Mouse (Mus musculus) thymus, postnatal 10 days (tissue): ENCODE measurements at regions not wholly inside any gene's neighbourhood (a gene's known extent, or its start where the extent isn't known, plus 50 kb on each side); places are given as distances from the start of the nearest gene placed in this dataset.

Experiments used
- DNase-seq, 2 experiments: peaks; one replicate each; pipeline ENCODE4 v3.0.0; 2021; ENCODE audit warnings: low spot score in 2 of 2

GRCm38 (mm10) chr15:86737945-86738344 is 523.7 kb downstream of the Tbc1d22a start:
- no peak for DNase-seq

DNA sequence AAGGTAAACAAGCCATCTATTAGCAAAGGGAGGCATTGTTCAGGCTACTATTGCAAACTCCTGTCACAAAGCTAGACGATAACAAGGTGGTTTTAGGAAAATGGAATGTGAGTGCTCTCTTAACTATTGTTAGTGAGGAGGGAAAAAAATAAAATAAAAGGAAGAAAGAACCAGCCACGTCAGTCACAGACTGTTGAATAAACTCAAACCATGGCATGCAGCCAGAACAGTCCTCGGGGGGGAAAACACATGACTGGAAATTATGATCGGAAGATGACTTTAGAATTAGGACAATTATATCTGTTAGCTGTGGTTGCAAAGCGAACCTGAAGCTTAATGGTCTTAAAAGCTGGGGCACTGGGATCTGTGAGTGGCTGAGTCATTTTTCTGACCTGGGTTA is 524.1 kb downstream of the Tbc1d22a start:
- DNase-seq: no peak

DNA sequence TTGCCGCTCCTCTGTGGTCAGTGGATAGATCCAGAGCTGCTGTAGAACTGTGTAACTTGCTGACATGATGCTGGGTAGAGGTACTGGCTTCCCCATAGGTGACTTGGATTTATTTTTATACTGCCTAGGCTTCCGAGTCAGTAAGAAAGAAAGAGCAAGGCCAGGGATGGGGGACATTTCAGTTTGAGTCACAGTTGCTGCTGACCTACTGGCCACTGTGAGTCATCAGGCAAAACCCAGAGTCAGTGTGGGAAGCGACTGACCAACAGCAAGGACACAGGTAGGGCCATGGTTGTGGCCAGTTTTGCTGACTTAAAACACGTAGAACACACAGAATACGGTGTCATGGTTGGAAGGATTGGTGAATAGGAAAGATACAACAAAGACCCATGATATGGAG is 524.5 kb downstream of the Tbc1d22a start:
- no peak for DNase-seq

DNA sequence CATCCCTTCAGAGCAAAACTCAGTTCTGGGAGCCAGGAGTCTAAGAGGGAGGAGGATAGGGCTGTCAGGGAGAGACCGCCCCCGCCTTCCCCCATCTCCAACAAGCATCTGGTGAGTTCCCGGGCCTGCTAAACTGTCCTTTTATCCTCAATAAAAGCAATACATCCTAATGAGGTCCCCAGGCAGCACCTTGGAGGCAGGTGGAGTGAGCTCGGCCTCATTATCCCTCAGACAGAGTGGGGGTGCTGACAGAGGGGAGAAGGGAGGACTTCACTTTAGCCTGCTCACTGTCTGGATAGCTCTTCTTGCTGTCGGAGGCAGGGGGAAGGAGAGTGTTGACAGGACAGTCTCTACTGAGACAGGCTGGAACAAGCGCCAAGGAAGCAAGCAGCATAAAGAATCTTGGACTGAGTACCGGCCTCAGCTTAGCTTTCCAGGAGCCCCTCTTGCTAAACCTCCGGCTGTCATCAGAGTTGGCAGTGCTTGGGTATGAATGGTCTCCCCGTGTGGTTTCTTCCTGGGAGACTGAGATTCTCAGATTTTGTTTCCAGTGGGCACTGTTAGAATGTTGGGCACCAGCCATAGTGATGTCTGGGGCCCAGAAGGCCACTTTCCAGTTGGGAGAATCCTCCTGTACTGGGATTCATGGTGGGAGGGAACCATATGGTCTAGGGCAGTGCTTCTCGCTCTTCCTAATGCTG is 537.3 kb downstream of the Tbc1d22a start:
- no peak for DNase-seq

GRCm38 (mm10) chr15:86763581-86764375 is 549.5 kb downstream of the Tbc1d22a start:
- DNase-seq: no peak

GRCm38 (mm10) chr15:86767623-86768022 is 553.4 kb downstream of the Tbc1d22a start:
- DNase-seq: no peak

DNA sequence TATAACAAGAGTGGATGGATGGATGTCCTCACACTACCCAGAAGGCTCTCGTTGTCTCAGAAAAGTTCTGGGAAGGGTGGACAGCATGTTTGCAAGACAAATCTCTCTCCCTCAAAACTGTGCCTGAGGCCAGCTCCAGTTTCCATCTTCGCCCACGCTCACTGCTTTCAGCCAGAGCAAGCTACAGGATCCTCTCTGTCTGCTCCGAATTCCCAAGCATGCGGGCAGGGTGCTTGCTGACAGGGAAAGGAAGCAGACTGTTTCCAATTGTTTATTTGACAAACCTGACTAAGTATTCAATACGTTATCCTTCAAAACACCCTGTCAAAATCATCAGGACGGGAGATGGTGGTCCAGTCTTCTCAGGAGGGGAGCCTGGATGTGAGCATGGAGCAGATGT is 558.8 kb downstream of the Tbc1d22a start:
- no peak for DNase-seq

- no peak for DNase-seq
These were observed 563.7 kb downstream of the Tbc1d22a start for GRCm38 (mm10) chr15:86777998-86778397.

DNA sequence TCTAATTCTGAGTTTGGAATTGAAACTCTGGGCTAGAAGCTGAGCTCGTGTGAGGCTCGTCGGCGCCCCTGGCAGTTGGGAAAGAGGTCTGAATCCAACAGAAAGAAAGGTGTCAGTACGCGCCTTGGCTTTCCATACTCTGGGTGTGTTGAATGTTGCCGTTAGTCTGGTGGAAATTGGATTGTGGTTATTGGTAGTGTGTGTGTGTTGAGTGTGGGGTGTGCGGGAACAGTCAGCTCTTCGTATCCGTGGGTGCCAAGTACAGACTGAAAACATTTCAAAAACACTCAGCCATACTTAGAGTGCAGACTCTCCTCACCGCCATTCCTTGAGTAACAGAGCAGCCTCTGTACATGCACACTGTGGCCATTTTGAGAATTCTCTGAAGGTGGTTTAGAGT is 566.9 kb downstream of the Tbc1d22a start:
- DNase-seq: no peak

- DNase-seq: no peak
These were observed 580.5 kb downstream of the Tbc1d22a start for GRCm38 (mm10) chr15:86794716-86795115.

GRCm38 (mm10) chr15:86798474-86799178 is 584.4 kb downstream of the Tbc1d22a start:
- DNase-seq: no peak

- no peak for DNase-seq
These were observed 593.2 kb downstream of the Tbc1d22a start for GRCm38 (mm10) chr15:86807296-86808080.

- no peak for DNase-seq
These were observed 597.6 kb downstream of the Tbc1d22a start for GRCm38 (mm10) chr15:86811821-86812220.

DNA sequence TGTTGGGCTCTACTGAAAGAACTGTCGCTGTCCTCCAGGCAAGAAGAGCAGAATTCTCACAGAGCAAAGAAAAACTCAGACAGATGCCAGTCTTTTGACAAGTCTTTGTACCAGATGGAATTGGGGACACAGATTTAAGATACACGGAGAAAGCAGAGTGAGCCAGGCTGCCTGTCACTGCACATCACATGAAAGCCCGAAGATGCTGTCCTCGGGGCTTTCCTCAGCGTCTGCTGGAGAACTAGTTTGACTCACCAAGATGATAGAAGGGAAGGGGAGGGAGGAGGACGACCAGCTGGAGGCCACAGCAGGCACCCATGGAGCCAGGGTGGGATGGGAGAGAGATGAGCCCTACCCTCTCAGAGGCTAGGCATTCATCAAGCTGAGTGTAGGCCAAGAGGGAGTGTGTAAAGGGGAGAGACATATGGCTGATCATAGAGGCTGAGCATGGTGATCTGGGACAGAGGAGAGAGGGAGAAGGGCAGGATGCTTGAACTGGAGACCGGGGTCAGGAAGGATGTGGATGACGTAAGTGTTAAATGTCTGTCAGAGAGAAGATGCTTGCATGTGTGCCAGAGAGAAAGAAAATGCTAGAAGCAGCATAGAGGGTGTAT is 600.7 kb downstream of the Tbc1d22a start:
- no peak for DNase-seq

DNA sequence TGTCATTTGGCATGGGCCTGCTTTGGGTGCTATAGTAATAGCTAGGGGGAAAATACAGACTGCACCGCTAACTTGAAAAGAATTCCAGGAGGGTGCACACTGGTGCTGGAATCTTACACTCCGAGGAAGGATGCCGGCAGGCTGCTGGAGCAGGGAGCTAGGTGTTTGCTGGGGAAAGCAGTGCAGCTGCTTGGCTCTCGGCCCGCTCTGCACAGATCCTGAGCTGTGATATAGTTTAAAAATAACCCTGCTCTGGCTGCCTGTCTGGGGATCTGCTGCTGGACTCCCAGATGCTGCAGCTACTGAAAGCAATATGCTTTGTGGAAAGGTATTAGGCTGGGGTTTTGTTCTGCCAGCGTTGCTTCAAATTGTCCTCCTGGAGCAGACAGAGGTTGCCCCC is 621.7 kb downstream of the Tbc1d22a start:
- DNase-seq: no peak

- DNase-seq: no peak
These were observed 638.1 kb downstream of the Tbc1d22a start for GRCm38 (mm10) chr15:86852161-86852870.

DNA sequence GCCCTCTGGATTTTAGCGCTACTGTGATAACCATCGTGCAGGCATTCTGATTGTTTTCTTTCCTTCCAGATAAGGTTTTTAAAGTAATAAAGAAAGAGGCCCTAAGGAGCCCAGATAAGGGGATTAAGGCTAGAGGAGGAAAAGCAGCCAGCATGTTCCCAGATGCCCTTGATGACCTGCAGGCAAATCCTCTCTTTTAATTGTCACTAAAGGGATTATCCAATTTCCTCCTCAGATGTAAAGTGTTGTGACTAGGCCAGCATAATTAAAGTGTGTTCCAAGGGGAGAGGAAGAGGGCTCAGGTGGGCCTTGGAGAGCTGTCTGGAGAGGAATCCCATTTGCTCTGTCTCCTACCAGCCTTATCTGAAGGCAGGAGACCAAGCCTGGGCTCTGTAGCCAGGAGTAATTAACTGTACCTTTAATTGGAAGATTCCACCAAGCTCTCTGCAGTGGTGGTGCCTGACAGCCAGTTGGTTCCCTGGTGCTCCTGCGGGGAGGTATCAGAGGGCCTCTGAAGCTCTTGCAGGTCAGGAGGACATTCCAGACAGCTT is 644.2 kb downstream of the Tbc1d22a start:
- DNase-seq: no peak

DNA sequence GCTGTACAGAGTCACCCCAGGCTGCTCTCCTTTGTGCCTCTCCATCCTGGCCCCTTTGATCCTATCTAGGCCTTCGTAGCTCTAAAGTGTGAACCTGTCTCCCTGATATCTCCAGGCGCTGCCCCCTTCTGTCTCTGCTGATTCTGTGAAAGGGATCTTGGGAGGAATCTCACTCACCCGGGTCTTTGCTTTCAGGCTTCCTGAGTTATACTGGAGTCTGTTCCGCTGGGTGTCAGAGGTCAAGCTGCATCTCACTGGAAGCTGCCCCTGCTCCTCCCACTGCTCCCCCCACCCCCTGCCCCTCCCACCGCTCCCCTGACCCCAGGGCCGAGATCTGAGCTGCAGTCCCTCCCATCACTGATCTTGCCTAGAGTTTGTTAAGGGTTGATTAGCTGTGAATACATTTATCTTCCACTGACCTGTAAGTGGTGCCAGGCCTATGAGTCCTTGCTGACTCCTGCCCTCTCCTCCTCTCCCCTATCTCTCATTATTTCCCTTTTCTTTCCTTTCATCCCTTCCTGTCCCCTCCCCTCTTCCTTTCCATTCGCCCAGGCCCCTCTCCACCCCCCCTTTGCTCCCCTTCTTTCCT is 661.6 kb downstream of the Tbc1d22a start:
- no peak for DNase-seq

DNA sequence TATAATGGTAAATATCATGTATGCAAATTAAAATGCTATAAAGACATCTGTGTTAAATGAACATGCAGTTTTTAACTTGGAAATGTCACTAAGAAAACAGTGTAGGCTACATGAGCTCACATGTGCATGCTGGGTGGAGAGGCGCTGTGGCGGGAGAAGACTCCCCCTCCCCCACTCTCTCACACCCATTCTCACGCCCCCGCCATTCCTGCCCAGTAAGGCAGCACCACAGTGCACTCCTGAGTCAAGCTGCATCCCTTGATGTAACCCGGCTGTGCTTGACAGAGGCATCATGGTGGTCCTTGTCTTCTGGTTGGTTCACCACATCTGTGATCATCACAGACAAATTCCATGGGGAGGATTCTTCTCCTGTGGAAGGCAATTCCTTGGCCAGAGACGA is 647.1 kb upstream of the Fam19a5 start:
- no peak for DNase-seq

DNA sequence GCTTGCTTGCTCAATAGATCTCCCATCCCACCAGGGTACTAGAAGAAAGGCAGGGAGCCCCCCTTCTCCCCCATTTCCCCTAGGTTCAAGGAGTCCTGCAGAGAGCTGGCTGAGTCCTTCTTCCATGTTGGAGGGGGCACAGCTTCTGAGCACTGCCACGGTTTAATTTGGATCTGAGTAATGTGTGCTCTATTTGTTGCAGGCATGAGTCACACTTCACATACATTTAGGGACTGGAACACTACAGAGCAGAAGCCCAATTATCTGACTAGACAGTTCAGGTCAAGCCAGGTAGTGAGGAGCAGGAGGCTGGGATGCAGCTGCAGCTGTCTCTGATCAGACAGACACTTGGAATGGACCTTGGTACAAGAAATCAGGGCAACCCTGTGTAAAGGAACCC is 644.1 kb upstream of the Fam19a5 start:
- DNase-seq: no peak
